Mouse (Mus musculus): Measurements from ENCODE around the gene Tfr2. TPM values are rescaled to one million over a fixed set of nuclear protein-coding genes. Genes with fewer than 3 reads are reported as not detected.

Gene Tfr2
- polyA plus RNA-seq, 1 experiment from 2014 or later = 55.1 TPM

Small RNA genes lying within 50 kb of the gene (microRNA-seq; reads per million reads assigned to microRNA genes)
- 0.76 reads per million for gene Mir6418

Other genes with a start within 250 kb of the Tfr2 start
- gene Slc12a9, start 236.2 kb upstream of the Tfr2 start, polyA plus RNA-seq (2015; fragmentation: Nextera tagmentation; extraction: Ambion mirVana) = 3.2 and 3.8 TPM in 2 replicates
- gene Ephb4, start 219.7 kb upstream of the Tfr2 start, polyA plus RNA-seq (2015; fragmentation: Nextera tagmentation; extraction: Ambion mirVana) = 7.6 and 8.6 TPM in 2 replicates
- gene Zan, start 92.8 kb upstream of the Tfr2 start, polyA plus RNA-seq (2015; fragmentation: Nextera tagmentation; extraction: Ambion mirVana) = 0.07 and 0.25 TPM in 2 replicates
- 29.4 and 33.4 TPM in 2 replicates for gene Pop7, start 67.3 kb upstream of the Tfr2 start, polyA plus RNA-seq (2015; fragmentation: Nextera tagmentation; extraction: Ambion mirVana)
- 3.2 and 3.8 TPM in 2 replicates for gene Gigyf1, start 51.3 kb upstream of the Tfr2 start, polyA plus RNA-seq (2015; fragmentation: Nextera tagmentation; extraction: Ambion mirVana)
- 0.68 and 1.0 TPM in 2 replicates for gene Epo, start 36.6 kb upstream of the Tfr2 start, polyA plus RNA-seq (2015; fragmentation: Nextera tagmentation; extraction: Ambion mirVana)
- gene Gnb2, start 36.3 kb upstream of the Tfr2 start, polyA plus RNA-seq (2015; fragmentation: Nextera tagmentation; extraction: Ambion mirVana) = 150 and 161 TPM in 2 replicates
- gene Actl6b, start 16.3 kb upstream of the Tfr2 start, polyA plus RNA-seq (2015; fragmentation: Nextera tagmentation; extraction: Ambion mirVana) = 0.07 TPM in 2 replicates
- gene Mospd3, start 31.2 kb downstream of the Tfr2 start, polyA plus RNA-seq (2015; fragmentation: Nextera tagmentation; extraction: Ambion mirVana) = 29.7 and 31.7 TPM in 2 replicates
- 16.6 and 17.4 TPM in 2 replicates for gene Pcolce, start 43.9 kb downstream of the Tfr2 start, polyA plus RNA-seq (2015; fragmentation: Nextera tagmentation; extraction: Ambion mirVana)
- not detected in 2 replicates for gene Fbxo24, start 59.2 kb downstream of the Tfr2 start, polyA plus RNA-seq (2015; fragmentation: Nextera tagmentation; extraction: Ambion mirVana)
- 25.7 and 26.4 TPM in 2 replicates for gene Lrch4, start 59.3 kb downstream of the Tfr2 start, polyA plus RNA-seq (2015; fragmentation: Nextera tagmentation; extraction: Ambion mirVana)
- gene Gm20605, start 59.3 kb downstream of the Tfr2 start, polyA plus RNA-seq (2015; fragmentation: Nextera tagmentation; extraction: Ambion mirVana) = 6.0 and 7.8 TPM in 2 replicates
- 3.6 and 4.6 TPM in 2 replicates for gene Sap25, start 71.5 kb downstream of the Tfr2 start, polyA plus RNA-seq (2015; fragmentation: Nextera tagmentation; extraction: Ambion mirVana)
- gene Irs3, start 75.9 kb downstream of the Tfr2 start, polyA plus RNA-seq (2015; fragmentation: Nextera tagmentation; extraction: Ambion mirVana) = 0.07 TPM in 1 of 2 replicates, not detected in the other
- gene Agfg2, start 114.9 kb downstream of the Tfr2 start, polyA plus RNA-seq (2015; fragmentation: Nextera tagmentation; extraction: Ambion mirVana) = 35.3 and 35.6 TPM in 2 replicates
- gene Nyap1, start 171.8 kb downstream of the Tfr2 start, polyA plus RNA-seq (2015; fragmentation: Nextera tagmentation; extraction: Ambion mirVana) = 0.21 and 0.39 TPM in 2 replicates
- 68.8 and 75.1 TPM in 2 replicates for gene Tsc22d4, start 175.9 kb downstream of the Tfr2 start, polyA plus RNA-seq (2015; fragmentation: Nextera tagmentation; extraction: Ambion mirVana)
- gene Ppp1r35, start 209.0 kb downstream of the Tfr2 start, polyA plus RNA-seq (2015; fragmentation: Nextera tagmentation; extraction: Ambion mirVana) = 21.0 and 21.3 TPM in 2 replicates
- gene Mepce, start 217.8 kb downstream of the Tfr2 start, polyA plus RNA-seq (2015; fragmentation: Nextera tagmentation; extraction: Ambion mirVana) = 4.0 and 5.0 TPM in 2 replicates
- gene Zcwpw1, start 218.0 kb downstream of the Tfr2 start, polyA plus RNA-seq (2015; fragmentation: Nextera tagmentation; extraction: Ambion mirVana) = 3.2 and 3.3 TPM in 2 replicates

Data from liver, embryonic 15.5 days (tissue).